Mouse (Mus musculus): Measurements from ENCODE around the gene Ankrd9. TPM values are rescaled to one million over a fixed set of nuclear protein-coding genes. Genes with fewer than 3 reads are reported as not detected.

The Ankrd9 gene
- total and polyA plus RNA-seq, 2 experiments from 2014 or later, result 14.3 to 14.8 TPM

GRCm38 (mm10) chr12:111009615-111010257, 30.9 kb upstream of the Ankrd9 start:
- TF ChIP-seq CTCF (IDR thresholded peaks at IDR 0.05; ENCODE audit: low read depth), result no peak
- Histone ChIP-seq H3K9ac (replicated peaks; ENCODE audit: low read length) (no peak overlapping the region), H3K9me3 (ENCODE audit: low read length) (no peaks in the 10 kb centered on the region), H3K27me3 (ENCODE audit: insufficient read depth, low read length) (no peaks in the 10 kb centered on the region), H3K27ac (no peak overlapping the region), H3K4me2 (ENCODE audit: low read depth, low read length) (no peak overlapping the region), H3K4me3 (ENCODE audit: low read length) (no peak overlapping the region), H3K4me1 (ENCODE audit: insufficient read depth, low read length) (peaks cover 10% of the 10 kb centered on the region; the same call in 1 of the 2 replicates), H3K36me3 (ENCODE audit: insufficient read depth, low read length) (no peaks in the 10 kb centered on the region)
- no peak for DNase-seq (ENCODE audit: low spot score)
- WGBS, result 69% methylated on average over 6 of the region's 6 CpGs
- no peak for ATAC-seq

- ATAC-seq (no peak), DNase-seq (ENCODE audit: low spot score) (peak; percentile 27)
- no peak for TF ChIP-seq CTCF (IDR thresholded peaks at IDR 0.05; ENCODE audit: low read depth)
- Histone ChIP-seq H3K4me2 (ENCODE audit: low read depth, low read length) (no peak overlapping the region), H3K4me1 (ENCODE audit: insufficient read depth, low read length) (peaks cover 10% of the 10 kb centered on the region; the same call in 1 of the 2 replicates), H3K4me3 (ENCODE audit: low read length) (no peak overlapping the region), H3K27me3 (ENCODE audit: insufficient read depth, low read length) (no peaks in the 10 kb centered on the region), H3K9me3 (ENCODE audit: low read length) (no peaks in the 10 kb centered on the region), H3K27ac (no peak overlapping the region), H3K36me3 (ENCODE audit: insufficient read depth, low read length) (no peaks in the 10 kb centered on the region), H3K9ac (replicated peaks; ENCODE audit: low read length) (no peak overlapping the region)
- WGBS, result 38% methylated on average over 11 of the region's 11 CpGs
Measured at GRCm38 (mm10) chr12:111008500-111009490, 30.0 kb upstream of the Ankrd9 start.

- no peak overlapping the region for H3K27ac ChIP-seq
- H3K36me3 ChIP-seq (ENCODE audit: insufficient read depth, low read length), result no peaks in the 10 kb centered on the region
- no peak overlapping the region for H3K4me3 ChIP-seq (ENCODE audit: low read length)
- DNase-seq (ENCODE audit: low spot score) (no peak), ATAC-seq (0 out of 2 replicates have a peak, but pooled peaks have one; percentile 19)
- H3K4me1 ChIP-seq (ENCODE audit: insufficient read depth, low read length), result peaks cover 10% of the 10 kb centered on the region; the same call in 1 of the 2 replicates
- 81% methylated on average over 14 of the region's 14 CpGs for WGBS
- H3K4me2 ChIP-seq (ENCODE audit: low read depth, low read length), result no peak overlapping the region
- H3K9ac ChIP-seq (replicated peaks; ENCODE audit: low read length), result no peak overlapping the region
- no peaks in the 10 kb centered on the region for H3K27me3 ChIP-seq (ENCODE audit: insufficient read depth, low read length)
- no peaks in the 10 kb centered on the region for H3K9me3 ChIP-seq (ENCODE audit: low read length)
- no peak for TF ChIP-seq CTCF (IDR thresholded peaks at IDR 0.05; ENCODE audit: low read depth)
Measured at GRCm38 (mm10) chr12:111007134-111008103, 28.6 kb upstream of the Ankrd9 start.

GRCm38 (mm10) chr12:111006339-111006738, 27.5 kb upstream of the Ankrd9 start:
- WGBS, result 44% methylated on average over 5 of the region's 5 CpGs
- Histone ChIP-seq H3K27me3 (ENCODE audit: insufficient read depth, low read length) (no peaks in the 10 kb centered on the region), H3K27ac (no peak overlapping the region), H3K4me2 (ENCODE audit: low read depth, low read length) (no peak overlapping the region), H3K4me1 (ENCODE audit: insufficient read depth, low read length) (peaks cover 10% of the 10 kb centered on the region; the same call in 1 of the 2 replicates), H3K36me3 (ENCODE audit: insufficient read depth, low read length) (no peaks in the 10 kb centered on the region), H3K9ac (replicated peaks; ENCODE audit: low read length) (no peak overlapping the region), H3K4me3 (ENCODE audit: low read length) (no peak overlapping the region), H3K9me3 (ENCODE audit: low read length) (no peaks in the 10 kb centered on the region)
- no peak for DNase-seq (ENCODE audit: low spot score)
- no peak for ATAC-seq
- TF ChIP-seq CTCF (IDR thresholded peaks at IDR 0.05; ENCODE audit: low read depth), result no peak

GRCm38 (mm10) chr12:111005803-111006202, 27.0 kb upstream of the Ankrd9 start:
- Histone ChIP-seq H3K4me1 (ENCODE audit: insufficient read depth, low read length) (peaks cover 10% of the 10 kb centered on the region; the same call in 1 of the 2 replicates), H3K4me3 (ENCODE audit: low read length) (no peak overlapping the region), H3K4me2 (ENCODE audit: low read depth, low read length) (no peak overlapping the region), H3K27me3 (ENCODE audit: insufficient read depth, low read length) (no peaks in the 10 kb centered on the region), H3K9me3 (ENCODE audit: low read length) (no peaks in the 10 kb centered on the region), H3K9ac (replicated peaks; ENCODE audit: low read length) (no peak overlapping the region), H3K36me3 (ENCODE audit: insufficient read depth, low read length) (no peaks in the 10 kb centered on the region), H3K27ac (no peak overlapping the region)
- TF ChIP-seq CTCF (IDR thresholded peaks at IDR 0.05; ENCODE audit: low read depth), result no peak
- DNase-seq (ENCODE audit: low spot score), result no peak
- WGBS, result 76% methylated on average over 6 of the region's 6 CpGs
- no peak for ATAC-seq

GRCm38 (mm10) chr12:111004142-111004541, 25.3 kb upstream of the Ankrd9 start:
- no peak overlapping the region for H3K9ac ChIP-seq (replicated peaks; ENCODE audit: low read length)
- 87% methylated on average over 9 of the region's 9 CpGs for WGBS
- no peak for ATAC-seq
- no peak overlapping the region for H3K27ac ChIP-seq
- no peak overlapping the region for H3K4me3 ChIP-seq (ENCODE audit: low read length)
- no peak for TF ChIP-seq CTCF (IDR thresholded peaks at IDR 0.05; ENCODE audit: low read depth)
- no peaks in the 10 kb centered on the region for H3K36me3 ChIP-seq (ENCODE audit: insufficient read depth, low read length)
- peaks cover 8% of the 10 kb centered on the region; the same call in 1 of the 2 replicates for H3K4me1 ChIP-seq (ENCODE audit: insufficient read depth, low read length)
- no peak for DNase-seq (ENCODE audit: low spot score)
- no peak overlapping the region for H3K4me2 ChIP-seq (ENCODE audit: low read depth, low read length)
- H3K9me3 ChIP-seq (ENCODE audit: low read length), result no peaks in the 10 kb centered on the region
- no peaks in the 10 kb centered on the region for H3K27me3 ChIP-seq (ENCODE audit: insufficient read depth, low read length)

Measured in hindbrain, postnatal 0 days (tissue).